Mouse (Mus musculus): ENCODE measurements around the gene Epha7.

DNA sequence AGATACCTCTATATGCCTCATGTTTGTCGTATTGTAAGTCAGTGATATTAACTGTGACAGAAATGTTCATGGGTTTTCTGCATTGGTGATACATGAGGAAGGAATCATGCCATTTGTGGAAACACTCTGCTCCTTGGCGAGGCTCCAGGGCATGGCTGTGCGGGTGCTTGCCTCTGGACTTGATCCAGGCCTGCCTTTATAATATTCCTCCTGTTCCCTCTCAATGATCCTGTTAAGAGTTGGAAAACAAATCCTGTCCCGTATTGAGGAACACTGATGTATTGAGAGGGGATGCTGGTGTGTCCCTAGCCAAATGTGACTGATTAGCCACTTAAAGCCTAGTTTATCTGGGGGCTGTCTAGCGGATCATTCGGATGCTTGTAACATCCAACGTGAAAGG, 11.7 kb downstream of the Epha7 start:
- TF ChIP-seq CTCF (IDR thresholded peaks at IDR 0.05; ENCODE audit: low read depth, low read length), result no peak
- TF ChIP-seq POLR2A (IDR thresholded peaks at IDR 0.05; ENCODE audit: extremely low read depth, insufficient read depth, low read length), result no peak
